Comparison of ENCODE assay signal across 24 mouse cellular contexts in the genomic region with DNA sequence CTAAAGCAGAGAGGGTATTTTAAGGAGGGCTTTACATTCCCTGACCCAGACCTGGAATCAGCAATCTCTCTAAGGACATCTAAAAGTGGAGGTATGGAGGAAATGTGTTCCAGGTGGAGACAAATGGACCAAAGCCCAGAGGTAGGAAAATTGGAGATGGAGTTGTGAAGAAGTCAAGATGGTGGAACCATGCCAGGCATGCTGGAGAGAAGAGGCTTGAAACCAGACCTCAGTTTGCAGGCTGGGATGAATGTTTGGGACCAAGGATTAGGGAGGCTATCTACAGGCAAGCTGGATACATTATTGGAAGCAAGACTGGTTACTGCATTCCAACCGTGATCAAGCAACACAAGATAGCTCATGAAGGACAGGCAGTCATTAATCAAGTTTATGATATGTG.
A peak's percentile ranks its signal among the peaks of the same experiment; 100 is the strongest.
DNase-seq lines count a peak whose midpoint lies in the region; ATAC-seq and TF ChIP-seq lines count a peak whose summit lies in the region.
"Had no signal": no experiment of that assay in that cellular context is flagged by ENCODE, and none has a peak within 500 bp of the region (broad histone marks: within the 10 kb centered on the region; RNA-seq: fewer than 3 reads in every experiment).

No protein-coding gene starts in this region.

- TF ChIP-seq CTCF in thymus, adult 2 months (IDR thresholded peaks at IDR 0.05; ENCODE audit: borderline replicate concordance, control insufficient read depth, extremely low read depth, insufficient read depth, low read length, poor library complexity) = no peak

- DNase-seq in embryonic facial prominence, embryonic 14.5 days (ENCODE audit: low spot score) = peak; percentile 47
- no peak for DNase-seq in embryonic facial prominence, embryonic 10.5 days (ENCODE audit: low spot score)
- no peak for DNase-seq in limb, embryonic 10.5 days (ENCODE audit: low spot score)
- peak; percentile 37 for DNase-seq in midbrain, embryonic 11.5 days (ENCODE audit: low spot score, missing footprints)
- DNase-seq in midbrain, embryonic 14.5 days = no peak
- no peak for DNase-seq in thymus, adult 2 months
- DNase-seq: adrenal gland, adult 2 months; adrenal gland, postnatal 10 days; adrenal gland, postnatal 25 days; cerebellum, adult 11 months; cerebellum, adult 18-20 months; cerebellum, adult 8-10 months; cerebellum, adult 9-11 months; cerebellum, postnatal 14 days; cerebellum, postnatal 36 days; embryo, embryonic 11 days had no signal

- WGBS in embryonic facial prominence, embryonic 14.5 days = 83% methylated on average over 1 of the region's 1 CpGs
- WGBS in embryonic facial prominence, embryonic 10.5 days = 94% methylated on average over 1 of the region's 1 CpGs
- 56% methylated on average over 1 of the region's 1 CpGs for WGBS in limb, embryonic 13.5 days
- WGBS in limb, embryonic 10.5 days = 81% methylated on average over 1 of the region's 1 CpGs
- WGBS in midbrain, embryonic 11.5 days = 86% methylated on average over 1 of the region's 1 CpGs
- 89% methylated on average over 1 of the region's 1 CpGs for WGBS in midbrain, embryonic 14.5 days
- WGBS in thymus, adult 2 months = 91% methylated on average over 1 of the region's 1 CpGs

- H3K4me3 ChIP-seq in embryonic facial prominence, embryonic 14.5 days (ENCODE audit: low read depth, low read length) = no peak overlapping the region
- no peak overlapping the region for H3K4me3 ChIP-seq in embryonic facial prominence, embryonic 10.5 days
- H3K4me3 ChIP-seq in limb, embryonic 13.5 days = no peak overlapping the region
- H3K4me3 ChIP-seq in limb, embryonic 10.5 days = no peak overlapping the region
- H3K4me3 ChIP-seq in midbrain, embryonic 11.5 days (ENCODE audit: low read depth, low read length) = no peak overlapping the region
- no peak overlapping the region for H3K4me3 ChIP-seq in midbrain, embryonic 14.5 days (replicated peaks; ENCODE audit: low read depth, low read length)
- no peak overlapping the region for H3K4me3 ChIP-seq in thymus, adult 2 months (ENCODE audit: control insufficient read depth, insufficient read depth, low read length)
- H3K4me3 ChIP-seq: embryonic facial prominence, embryonic 12.5 days; embryonic facial prominence, embryonic 15.5 days; erythroblast, embryonic 14.5 days; forebrain, embryonic 10.5 days; forebrain, embryonic 12.5 days had no signal

- H3K9me3 ChIP-seq in embryonic facial prominence, embryonic 14.5 days (ENCODE audit: control insufficient read depth, low read length) = no peaks in the 10 kb centered on the region
- H3K9me3 ChIP-seq in embryonic facial prominence, embryonic 10.5 days = no peaks in the 10 kb centered on the region
- H3K9me3 ChIP-seq in limb, embryonic 13.5 days = no peaks in the 10 kb centered on the region
- H3K9me3 ChIP-seq in limb, embryonic 10.5 days (replicated peaks) = no peaks in the 10 kb centered on the region
- H3K9me3 ChIP-seq in midbrain, embryonic 11.5 days (ENCODE audit: control insufficient read depth, low read length) = no peaks in the 10 kb centered on the region
- no peaks in the 10 kb centered on the region for H3K9me3 ChIP-seq in midbrain, embryonic 14.5 days (ENCODE audit: control insufficient read depth, low read length)
- H3K9me3 ChIP-seq: embryonic facial prominence, embryonic 12.5 days; embryonic facial prominence, embryonic 15.5 days; forebrain, embryonic 10.5 days; forebrain, embryonic 12.5 days had no signal

- H3K9ac ChIP-seq in embryonic facial prominence, embryonic 14.5 days (ENCODE audit: low read depth, low read length) = no peak overlapping the region
- no peak overlapping the region for H3K9ac ChIP-seq in limb, embryonic 13.5 days
- no peak overlapping the region for H3K9ac ChIP-seq in midbrain, embryonic 11.5 days (ENCODE audit: low read length)
- no peak overlapping the region for H3K9ac ChIP-seq in midbrain, embryonic 14.5 days (replicated peaks; ENCODE audit: low read length)
- H3K9ac ChIP-seq: embryonic facial prominence, embryonic 12.5 days; embryonic facial prominence, embryonic 15.5 days; forebrain, embryonic 12.5 days had no signal

- no peak for TF ChIP-seq POLR2A in thymus, adult 2 months (IDR thresholded peaks at IDR 0.05; ENCODE audit: control insufficient read depth, extremely low read depth, insufficient read depth, low read length, poor library complexity)

- no peak for ATAC-seq in embryonic facial prominence, embryonic 14.5 days (ENCODE audit: low read depth)
- ATAC-seq in limb, embryonic 13.5 days (ENCODE audit: low FRiP score, low read depth) = peak; percentile 70
- no peak for ATAC-seq in midbrain, embryonic 11.5 days (ENCODE audit: low FRiP score)
- ATAC-seq in midbrain, embryonic 14.5 days (ENCODE audit: low FRiP score, low TSS enrichment) = no peak
- ATAC-seq: forebrain, embryonic 14.5 days; forebrain, embryonic 16.5 days had no signal

- no peaks in the 10 kb centered on the region for H3K4me1 ChIP-seq in embryonic facial prominence, embryonic 14.5 days (ENCODE audit: control insufficient read depth, insufficient read depth, low read length)
- H3K4me1 ChIP-seq in embryonic facial prominence, embryonic 10.5 days = no peaks in the 10 kb centered on the region; the same call in 1 of the 2 replicates
- peaks cover 17% of the 10 kb centered on the region for H3K4me1 ChIP-seq in limb, embryonic 13.5 days
- H3K4me1 ChIP-seq in limb, embryonic 10.5 days = no peaks in the 10 kb centered on the region
- no peaks in the 10 kb centered on the region for H3K4me1 ChIP-seq in midbrain, embryonic 11.5 days (ENCODE audit: control insufficient read depth, insufficient read depth, low read length)
- H3K4me1 ChIP-seq in midbrain, embryonic 14.5 days (ENCODE audit: control insufficient read depth, insufficient read depth, low read length) = no peaks in the 10 kb centered on the region
- H3K4me1 ChIP-seq in thymus, adult 2 months (replicated peaks; ENCODE audit: control insufficient read depth, insufficient read depth, low read length) = no peaks in the 10 kb centered on the region
- H3K4me1 ChIP-seq: embryonic facial prominence, embryonic 15.5 days had no signal

- no peaks in the 10 kb centered on the region for H3K36me3 ChIP-seq in embryonic facial prominence, embryonic 14.5 days (ENCODE audit: control insufficient read depth, insufficient read depth, low read length)
- no peaks in the 10 kb centered on the region for H3K36me3 ChIP-seq in embryonic facial prominence, embryonic 10.5 days (replicated peaks)
- H3K36me3 ChIP-seq in limb, embryonic 13.5 days = no peaks in the 10 kb centered on the region
- no peaks in the 10 kb centered on the region for H3K36me3 ChIP-seq in limb, embryonic 10.5 days
- H3K36me3 ChIP-seq in midbrain, embryonic 11.5 days (ENCODE audit: control insufficient read depth, insufficient read depth, low read length) = no peaks in the 10 kb centered on the region
- H3K36me3 ChIP-seq in midbrain, embryonic 14.5 days (ENCODE audit: control insufficient read depth, insufficient read depth, low read length) = no peaks in the 10 kb centered on the region
- no peaks in the 10 kb centered on the region for H3K36me3 ChIP-seq in thymus, adult 2 months (ENCODE audit: control insufficient read depth, insufficient read depth, low read length)
- H3K36me3 ChIP-seq: embryonic facial prominence, embryonic 12.5 days; embryonic facial prominence, embryonic 15.5 days; forebrain, embryonic 10.5 days; forebrain, embryonic 12.5 days had no signal

- H3K4me2 ChIP-seq in embryonic facial prominence, embryonic 14.5 days (ENCODE audit: low read depth, low read length) = no peak overlapping the region
- no peak overlapping the region for H3K4me2 ChIP-seq in limb, embryonic 13.5 days (replicated peaks)
- no peak overlapping the region for H3K4me2 ChIP-seq in midbrain, embryonic 11.5 days
- no peak overlapping the region for H3K4me2 ChIP-seq in midbrain, embryonic 14.5 days (ENCODE audit: low read length)
- H3K4me2 ChIP-seq: embryonic facial prominence, embryonic 12.5 days; embryonic facial prominence, embryonic 15.5 days; forebrain, embryonic 12.5 days had no signal

- H3K27ac ChIP-seq in embryonic facial prominence, embryonic 14.5 days (replicated peaks; ENCODE audit: low read depth, low read length) = no peak overlapping the region
- H3K27ac ChIP-seq in embryonic facial prominence, embryonic 10.5 days (replicated peaks) = no peak overlapping the region
- no peak overlapping the region for H3K27ac ChIP-seq in limb, embryonic 13.5 days
- no peak overlapping the region for H3K27ac ChIP-seq in limb, embryonic 10.5 days
- no peak overlapping the region for H3K27ac ChIP-seq in midbrain, embryonic 11.5 days (ENCODE audit: low read depth, low read length)
- H3K27ac ChIP-seq in midbrain, embryonic 14.5 days (replicated peaks; ENCODE audit: low read depth, low read length) = no peak overlapping the region
- H3K27ac ChIP-seq in thymus, adult 2 months (ENCODE audit: control insufficient read depth, insufficient read depth, low read length) = no peak overlapping the region
- H3K27ac ChIP-seq: embryonic facial prominence, embryonic 12.5 days; embryonic facial prominence, embryonic 15.5 days; forebrain, embryonic 10.5 days; forebrain, embryonic 12.5 days had no signal

- H3K27me3 ChIP-seq in embryonic facial prominence, embryonic 14.5 days (replicated peaks; ENCODE audit: control insufficient read depth, insufficient read depth, low read length) = no peaks in the 10 kb centered on the region
- H3K27me3 ChIP-seq in embryonic facial prominence, embryonic 10.5 days (replicated peaks; ENCODE audit: low read depth, poor library complexity, severe bottlenecking) = no peaks in the 10 kb centered on the region
- no peaks in the 10 kb centered on the region for H3K27me3 ChIP-seq in limb, embryonic 13.5 days
- no peaks in the 10 kb centered on the region for H3K27me3 ChIP-seq in limb, embryonic 10.5 days (ENCODE audit: low read depth, poor library complexity, severe bottlenecking)
- H3K27me3 ChIP-seq in midbrain, embryonic 11.5 days (ENCODE audit: control insufficient read depth, insufficient read depth, low read length) = no peaks in the 10 kb centered on the region
- no peaks in the 10 kb centered on the region for H3K27me3 ChIP-seq in midbrain, embryonic 14.5 days (ENCODE audit: control insufficient read depth, insufficient read depth, low read length)
- H3K27me3 ChIP-seq in thymus, adult 2 months (ENCODE audit: control insufficient read depth, insufficient read depth, low read length) = no peaks in the 10 kb centered on the region
- H3K27me3 ChIP-seq: embryonic facial prominence, embryonic 12.5 days; embryonic facial prominence, embryonic 15.5 days; forebrain, embryonic 12.5 days had no signal

Comparison
In these comparisons a context has a peak if more than half of its experiments do, and no peak if none do; other contexts are left out.
1. DNase-seq: peak in embryonic facial prominence, embryonic 14.5 days (single experiment) and midbrain, embryonic 11.5 days (single experiment); none in embryonic facial prominence, embryonic 10.5 days (single experiment), limb, embryonic 10.5 days (single experiment), midbrain, embryonic 14.5 days (single experiment) and thymus, adult 2 months (single experiment).